Mouse (Mus musculus) testis, postnatal 14 days (tissue): ENCODE measurements at regions not wholly inside any gene's neighbourhood (a gene's known extent, or its start where the extent isn't known, plus 50 kb on each side); places are given as distances from the start of the nearest gene placed in this dataset.

Experiments
- DNase-seq: peaks from one replicate; pipeline ENCODE4 v3.0.0; 2021; ENCODE audit warnings: low spot score

GRCm38 (mm10) chr12:71481371-71481770, 171.7 kb downstream of the Dact1 start:
- no peak for DNase-seq

- no peak for DNase-seq
Measured at GRCm38 (mm10) chr12:71481899-71482593, 172.4 kb downstream of the Dact1 start.

GRCm38 (mm10) chr12:71482619-71483018, 172.9 kb downstream of the Dact1 start:
- DNase-seq, result no peak

GRCm38 (mm10) chr12:71483536-71484165, 174.0 kb downstream of the Dact1 start:
- DNase-seq, result no peak

GRCm38 (mm10) chr12:71484286-71484685, 174.6 kb downstream of the Dact1 start:
- no peak for DNase-seq

GRCm38 (mm10) chr12:71486078-71486477, 176.4 kb downstream of the Dact1 start:
- DNase-seq, result no peak

- no peak for DNase-seq
Measured at GRCm38 (mm10) chr12:71487591-71488435, 178.1 kb downstream of the Dact1 start.

GRCm38 (mm10) chr12:71489295-71489694, 179.6 kb downstream of the Dact1 start:
- DNase-seq, result no peak

GRCm38 (mm10) chr12:71494803-71495293, 185.2 kb downstream of the Dact1 start:
- DNase-seq, result no peak

GRCm38 (mm10) chr12:71498246-71499029, 188.8 kb downstream of the Dact1 start:
- no peak for DNase-seq

GRCm38 (mm10) chr12:71501299-71501810, 191.7 kb downstream of the Dact1 start:
- DNase-seq, result no peak

GRCm38 (mm10) chr12:71503265-71503664, 193.6 kb downstream of the Dact1 start:
- no peak for DNase-seq

- DNase-seq, result no peak
Measured at GRCm38 (mm10) chr12:71506206-71506605, 196.5 kb downstream of the Dact1 start.

- DNase-seq, result no peak
Measured at GRCm38 (mm10) chr12:71506716-71507115, 197.0 kb downstream of the Dact1 start.

GRCm38 (mm10) chr12:71512915-71513612, 203.4 kb downstream of the Dact1 start:
- DNase-seq, result no peak

GRCm38 (mm10) chr12:71519520-71519919, 209.8 kb downstream of the Dact1 start:
- no peak for DNase-seq

GRCm38 (mm10) chr12:71521936-71522335, 212.3 kb downstream of the Dact1 start:
- no peak for DNase-seq

GRCm38 (mm10) chr12:71522451-71522850, 212.8 kb downstream of the Dact1 start:
- DNase-seq, result no peak

- no peak for DNase-seq
Measured at GRCm38 (mm10) chr12:71524156-71524555, 214.5 kb downstream of the Dact1 start.

GRCm38 (mm10) chr12:71525255-71525927, 215.7 kb downstream of the Dact1 start:
- DNase-seq, result no peak
